Mouse (Mus musculus): Measurements from ENCODE around the gene Stx6.

Gene Stx6

GRCm38 (mm10) chr1:155233931-155234607 is 75.6 kb downstream of the Stx6 start:
- DNase-seq (ENCODE audit: low read depth) = no peak

- no peak for DNase-seq (ENCODE audit: low read depth)
Measured at GRCm38 (mm10) chr1:155235641-155236040, 77.1 kb downstream of the Stx6 start.

DNA sequence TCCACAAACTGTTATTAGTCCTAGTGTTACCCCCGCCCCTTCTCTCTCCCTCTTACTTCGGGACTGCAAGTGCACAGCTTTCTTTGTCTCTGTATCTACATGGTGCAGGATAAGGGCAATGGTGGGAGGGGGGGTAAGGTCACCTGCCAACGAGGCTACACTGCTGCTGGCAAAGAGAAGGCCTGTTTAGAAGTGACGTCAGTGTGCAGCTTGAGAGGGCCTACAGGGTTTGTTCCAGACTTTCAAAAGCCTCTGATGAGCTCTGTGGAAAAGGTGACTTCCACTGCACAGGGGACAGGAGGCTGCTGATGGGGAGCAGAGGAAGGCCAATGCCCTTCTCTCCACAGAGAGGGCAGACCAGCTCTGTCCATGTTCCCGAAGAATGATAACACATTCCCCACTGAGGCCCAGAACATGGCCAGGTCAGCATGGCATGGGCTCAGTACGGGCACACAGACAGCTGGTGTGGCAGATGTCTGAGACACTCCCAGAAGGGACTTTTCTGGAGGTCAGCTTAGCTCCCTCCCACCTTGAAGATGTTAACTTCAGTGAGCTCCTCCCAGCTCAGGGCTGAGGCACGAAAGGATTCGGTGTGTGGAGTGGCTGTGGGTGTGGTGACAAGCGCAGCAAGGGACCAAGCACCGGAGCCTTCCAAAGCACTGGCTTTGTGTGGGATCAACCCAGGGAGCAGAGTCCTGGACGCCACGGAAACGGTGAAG is 78.0 kb downstream of the Stx6 start:
- no peak for DNase-seq (ENCODE audit: low read depth)

- DNase-seq (ENCODE audit: low read depth) = no peak
Measured at GRCm38 (mm10) chr1:155237390-155237789, 78.9 kb downstream of the Stx6 start.

- DNase-seq (ENCODE audit: low read depth) = no peak
Measured at GRCm38 (mm10) chr1:155238126-155238525, 79.6 kb downstream of the Stx6 start.

DNA sequence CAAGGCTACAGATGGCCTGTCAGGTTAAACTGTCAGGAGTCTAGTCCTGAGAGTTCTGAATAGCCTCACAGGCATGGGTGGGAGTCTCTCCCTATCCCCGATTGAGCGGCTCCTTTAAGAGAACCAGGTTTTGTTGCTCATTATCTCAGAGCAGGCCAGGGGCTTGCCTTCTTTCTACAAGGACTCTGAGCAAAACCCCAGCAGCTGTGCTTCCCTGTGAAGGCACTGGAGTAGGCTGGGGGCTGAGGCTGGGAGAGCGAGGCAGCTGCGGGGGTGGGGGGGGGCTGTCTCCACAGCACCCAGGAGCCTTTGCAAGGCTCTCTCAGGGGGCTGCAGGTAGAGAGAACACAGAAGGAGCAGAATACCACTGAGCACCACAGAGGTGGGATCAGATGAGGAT is 80.7 kb downstream of the Stx6 start:
- DNase-seq (ENCODE audit: low read depth) = no peak

DNA sequence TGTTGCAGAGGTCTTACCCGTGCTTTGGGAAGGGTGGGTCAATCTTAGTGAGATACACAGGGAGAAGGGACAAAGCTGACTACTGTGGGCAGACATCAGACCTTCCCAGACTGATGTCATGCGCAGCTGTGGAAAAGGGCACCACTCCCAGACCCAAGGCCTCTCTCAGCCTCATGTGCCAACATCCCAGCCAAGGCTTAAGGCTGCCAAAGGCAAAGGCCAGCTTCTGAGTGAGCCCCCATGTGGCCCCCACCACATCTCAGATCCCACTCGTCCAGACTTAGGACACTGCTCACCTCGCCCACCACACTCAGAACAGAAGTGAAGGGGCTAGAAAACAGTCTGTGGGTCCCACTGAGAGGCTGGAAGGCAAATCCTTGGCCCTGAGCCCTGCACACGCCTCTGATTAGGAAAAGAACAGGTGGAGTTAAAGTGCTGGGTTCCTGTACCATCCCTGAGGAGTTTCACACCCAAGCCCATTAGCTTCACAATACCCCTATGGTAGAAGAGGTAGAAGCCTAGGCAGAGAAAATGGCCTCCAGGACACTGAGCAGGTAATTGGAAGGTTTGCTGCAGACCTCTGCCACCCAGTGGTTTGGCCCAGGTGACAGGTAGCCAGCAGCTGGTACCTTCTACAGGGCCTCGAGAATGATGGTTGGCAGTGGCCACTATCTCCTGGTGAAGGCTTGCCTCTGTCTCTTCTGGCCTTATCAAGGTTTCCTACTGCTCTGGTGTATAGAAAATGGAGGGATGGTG is 81.6 kb downstream of the Stx6 start:
- DNase-seq (ENCODE audit: low read depth) = no peak

DNA sequence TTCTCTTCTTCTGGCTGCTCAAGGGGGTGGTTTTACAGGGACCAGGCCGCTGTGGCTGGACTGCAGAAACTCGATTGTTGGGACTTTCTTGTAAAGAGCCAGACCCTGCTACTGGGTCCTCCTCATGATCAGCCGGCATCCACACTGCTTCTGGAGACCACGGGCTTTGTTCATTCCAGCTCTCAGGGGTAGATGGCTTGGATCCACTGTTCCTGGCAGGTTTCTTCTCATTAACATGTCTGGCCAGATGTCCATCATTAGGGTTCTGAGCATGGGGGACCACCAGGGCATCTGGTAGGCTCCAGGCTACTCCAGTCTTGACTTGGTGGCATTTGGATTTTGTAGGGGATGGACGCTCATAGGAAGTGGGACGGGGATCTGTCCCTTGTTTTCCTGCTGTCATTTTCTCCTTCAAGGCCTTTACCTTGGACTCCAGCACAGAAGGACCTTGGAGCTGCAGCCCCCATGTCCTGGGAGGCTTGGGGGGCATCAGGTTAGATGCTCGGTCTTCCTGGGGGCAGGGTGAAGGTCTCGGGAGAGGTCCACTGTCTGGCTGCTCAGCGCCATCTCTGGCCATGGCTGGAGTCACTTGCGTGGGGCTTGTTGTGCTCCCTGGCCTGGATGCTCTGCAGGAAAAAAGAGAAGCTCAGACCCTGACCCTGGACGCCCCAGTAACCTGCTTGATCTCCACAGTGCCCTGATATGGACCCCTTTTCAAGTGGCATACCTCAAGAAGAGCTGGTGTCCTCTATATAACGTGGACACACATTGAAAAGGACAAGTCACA is 83.4 kb downstream of the Stx6 start:
- DNase-seq (ENCODE audit: low read depth) = no peak

- no peak for DNase-seq (ENCODE audit: low read depth)
Measured at GRCm38 (mm10) chr1:155242488-155242745, 83.9 kb downstream of the Stx6 start.

GRCm38 (mm10) chr1:155243797-155244770 is 85.6 kb downstream of the Stx6 start, which contains the start of gene BC034090:
BC034090 (minus strand) TSS chr1:155244444.
- no peak for DNase-seq (ENCODE audit: low read depth)

DNA sequence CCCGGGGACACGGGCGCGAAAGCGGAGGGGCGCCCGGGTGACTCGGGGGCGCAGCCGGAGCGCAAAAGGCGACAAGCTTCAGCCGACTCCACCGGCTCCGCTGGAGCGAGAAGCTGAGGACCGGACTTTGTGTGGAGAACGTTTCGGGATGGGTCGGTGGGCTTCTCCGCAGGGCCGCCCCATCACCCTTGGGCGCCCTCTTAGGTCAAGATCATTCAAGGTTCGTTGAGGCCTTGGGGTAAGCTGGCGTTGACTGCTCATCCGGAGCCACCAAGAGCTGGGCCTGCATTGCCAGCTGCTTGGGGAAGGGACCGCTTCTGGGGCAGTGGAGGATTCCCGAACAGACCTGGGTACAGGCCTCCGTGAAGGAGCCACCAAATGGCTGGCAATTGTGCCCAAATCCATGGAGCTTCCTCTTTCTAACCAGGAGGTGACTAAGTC is 86.3 kb downstream of the Stx6 start:
- DNase-seq (ENCODE audit: low read depth) = no peak

GRCm38 (mm10) chr1:155245516-155245915 is 87.0 kb downstream of the Stx6 start:
- DNase-seq (ENCODE audit: low read depth) = no peak

- no peak for DNase-seq (ENCODE audit: low read depth)
Measured at GRCm38 (mm10) chr1:155247441-155247840, 88.9 kb downstream of the Stx6 start.

DNA sequence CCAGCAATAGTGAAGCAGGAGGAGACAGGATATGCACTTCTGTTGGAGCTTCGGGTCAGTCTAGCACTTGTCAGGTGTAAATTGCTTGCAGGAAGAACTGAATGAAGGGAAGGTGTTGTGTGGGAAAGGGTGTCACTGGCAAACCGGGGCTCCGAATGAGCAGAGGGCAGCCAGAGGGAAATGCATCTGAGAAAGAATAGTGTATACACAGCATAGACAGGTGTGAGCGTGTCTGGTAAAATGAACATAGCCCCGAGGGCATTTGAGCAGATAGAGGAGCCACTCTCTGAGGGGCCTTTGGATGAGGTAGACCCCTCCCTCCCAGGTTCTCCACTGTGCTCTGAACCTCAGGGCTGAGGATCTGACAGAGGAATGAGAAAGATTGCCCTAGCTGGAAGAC is 89.5 kb downstream of the Stx6 start:
- no peak for DNase-seq (ENCODE audit: low read depth)

DNA sequence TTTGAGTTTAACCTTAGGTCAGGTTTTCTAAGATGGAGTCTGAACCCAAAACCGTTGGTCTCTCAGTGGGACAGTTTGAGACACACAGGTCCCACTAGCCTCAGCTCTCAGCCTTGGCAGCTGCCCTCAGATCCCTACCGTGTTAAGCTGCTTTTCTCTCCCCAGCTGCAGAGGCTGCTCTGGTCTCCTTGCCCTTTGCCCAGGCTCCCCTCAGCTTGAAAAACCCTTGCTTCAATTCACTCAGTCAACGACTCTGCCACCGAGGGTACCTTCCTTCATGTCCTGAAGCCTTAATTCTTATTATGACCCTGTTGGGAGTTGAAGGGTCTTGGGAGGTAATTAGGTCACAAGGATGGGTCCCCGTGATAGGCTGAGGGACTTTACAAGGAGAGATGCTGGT is 91.4 kb downstream of the Stx6 start:
- no peak for DNase-seq (ENCODE audit: low read depth)

- DNase-seq (ENCODE audit: low read depth) = no peak
Measured at GRCm38 (mm10) chr1:155250531-155251135, 92.1 kb downstream of the Stx6 start.

- DNase-seq (ENCODE audit: low read depth) = no peak
Measured at GRCm38 (mm10) chr1:155251596-155251995, 93.1 kb downstream of the Stx6 start.

GRCm38 (mm10) chr1:155252631-155253121 is 94.2 kb downstream of the Stx6 start:
- DNase-seq (ENCODE audit: low read depth) = no peak

DNA sequence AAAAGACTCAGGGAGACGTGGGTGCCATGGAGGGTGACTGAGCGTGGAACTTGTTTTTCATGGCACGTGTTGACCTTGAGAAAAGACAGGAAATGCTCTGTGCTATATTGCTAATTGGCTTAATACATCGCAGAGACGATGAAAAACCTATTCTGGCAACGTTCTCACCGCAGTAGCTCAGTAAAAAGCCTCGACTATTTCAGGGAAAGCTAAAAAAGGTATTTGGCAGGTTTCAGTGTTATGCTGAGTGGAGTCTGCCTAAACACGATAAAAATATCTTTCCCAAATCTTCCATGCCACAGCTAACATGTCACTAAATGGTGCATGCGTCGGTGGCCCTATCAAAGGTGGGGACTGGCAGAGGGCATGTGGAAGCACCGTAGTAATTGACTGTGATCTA is 94.6 kb downstream of the Stx6 start:
- DNase-seq (ENCODE audit: low read depth) = no peak

DNA sequence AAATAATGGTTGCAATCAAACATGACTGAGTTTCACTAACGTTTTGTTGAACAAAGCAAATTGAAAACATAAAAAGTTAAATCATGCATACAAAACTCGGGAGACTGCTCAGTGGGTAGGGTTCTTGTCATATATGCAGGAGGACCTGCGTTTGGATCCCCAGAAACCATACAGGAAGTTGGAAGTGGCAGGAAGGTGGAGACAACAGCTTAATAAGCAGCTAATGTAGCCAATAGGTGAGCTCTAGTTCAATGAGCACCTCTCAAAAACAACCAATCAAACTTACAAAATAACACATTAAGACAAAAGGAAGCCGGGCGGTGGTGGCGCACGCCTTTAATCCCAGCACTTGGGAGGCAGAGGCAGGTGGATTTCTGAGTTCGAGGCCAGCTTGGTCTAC is 95.8 kb downstream of the Stx6 start:
- no peak for DNase-seq (ENCODE audit: low read depth)
